Mouse (Mus musculus): Measurements from ENCODE around the gene Srp54b. TPM values are rescaled to one million over a fixed set of nuclear protein-coding genes. Genes with fewer than 3 reads are reported as not detected.
"Not testable (repeated sequence)": the region's sequence is repeated elsewhere in the genome, so short reads cannot be mapped to it uniquely, and the experiment has no call there.

Gene Srp54b
- total RNA-seq (2012; rRNA removed), result 14.4 and 14.7 TPM in 2 replicates

- H3K36me3 ChIP-seq (ENCODE audit: control insufficient read depth, insufficient read depth, low read length, poor library complexity, severe bottlenecking); H3K4me3 ChIP-seq (ENCODE audit: insufficient read depth in 1 of 2, low read depth in 1 of 2, low read length in 2 of 2, poor library complexity in 1 of 2, severe bottlenecking in 1 of 2); H3K9ac ChIP-seq (ENCODE audit: insufficient read depth, low read depth, low read length, poor library complexity, severe bottlenecking); H3K27ac ChIP-seq (ENCODE audit: insufficient read depth, low read depth, low read length, poor library complexity, severe bottlenecking); H3K9me3 ChIP-seq (ENCODE audit: control insufficient read depth, insufficient read depth, low read depth, low read length); in situ Hi-C loops (cut with MboI; ENCODE audit: low sequenced_read_pairs in 2 of 2, unreplicated experiment in 2 of 2); H3K4me1 ChIP-seq (ENCODE audit: control insufficient read depth in 2 of 2, insufficient read depth in 2 of 2, low read length in 2 of 2, poor library complexity in 1 of 2); DNase-seq (ENCODE audit: low read depth, low spot score): not testable (repeated sequence)
Measured at GRCm38 (mm10) chr12:55154559-55155448, at the start of gene Srp54b. Gene Srp54b (plus strand): TSS chr12:55155104.

- DNase-seq (ENCODE audit: low read depth, low spot score); H3K4me3 ChIP-seq (ENCODE audit: insufficient read depth in 1 of 2, low read depth in 1 of 2, low read length in 2 of 2, poor library complexity in 1 of 2, severe bottlenecking in 1 of 2); H3K36me3 ChIP-seq (ENCODE audit: control insufficient read depth, insufficient read depth, low read length, poor library complexity, severe bottlenecking); H3K9ac ChIP-seq (ENCODE audit: insufficient read depth, low read depth, low read length, poor library complexity, severe bottlenecking); H3K4me1 ChIP-seq (ENCODE audit: control insufficient read depth in 2 of 2, insufficient read depth in 2 of 2, low read length in 2 of 2, poor library complexity in 1 of 2); H3K9me3 ChIP-seq (ENCODE audit: control insufficient read depth, insufficient read depth, low read depth, low read length); H3K27ac ChIP-seq (ENCODE audit: insufficient read depth, low read depth, low read length, poor library complexity, severe bottlenecking); in situ Hi-C loops (cut with MboI; ENCODE audit: low sequenced_read_pairs in 2 of 2, unreplicated experiment in 2 of 2): not testable (repeated sequence)
Measured at GRCm38 (mm10) chr12:55112616-55113015, 42.3 kb upstream of the Srp54b start.

DNA sequence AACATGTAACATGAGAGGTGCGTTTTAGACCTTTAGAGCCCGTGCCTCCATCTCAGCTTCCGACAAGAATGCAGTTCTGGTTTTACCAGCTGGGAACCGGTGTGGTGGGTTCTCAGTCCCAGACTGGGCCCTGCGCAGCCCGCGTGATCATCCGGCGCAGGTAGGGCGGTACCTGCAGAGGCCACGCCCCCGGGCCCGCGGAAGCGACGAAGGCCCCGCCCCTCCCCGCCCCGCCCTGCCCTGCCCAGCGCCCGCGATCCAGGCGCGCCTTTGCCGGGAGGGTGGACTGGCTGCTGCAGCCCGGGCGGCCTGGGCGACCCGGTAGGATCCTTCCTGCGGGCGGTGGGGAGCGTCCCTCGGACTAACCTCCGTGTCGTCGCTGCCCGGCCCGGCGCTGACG lies 30.7 kb upstream of the Srp54b start, which contains the start of gene Fam177a:
Gene Fam177a, plus strand, starts transcription at position 228 of the 400 bp plus-strand sequence.
- H3K36me3 ChIP-seq (ENCODE audit: control insufficient read depth, insufficient read depth, low read length, poor library complexity, severe bottlenecking); in situ Hi-C loops (cut with MboI; ENCODE audit: low sequenced_read_pairs in 2 of 2, unreplicated experiment in 2 of 2); H3K9ac ChIP-seq (ENCODE audit: insufficient read depth, low read depth, low read length, poor library complexity, severe bottlenecking); DNase-seq (ENCODE audit: low read depth, low spot score); H3K27ac ChIP-seq (ENCODE audit: insufficient read depth, low read depth, low read length, poor library complexity, severe bottlenecking); H3K9me3 ChIP-seq (ENCODE audit: control insufficient read depth, insufficient read depth, low read depth, low read length); H3K4me1 ChIP-seq (ENCODE audit: control insufficient read depth in 2 of 2, insufficient read depth in 2 of 2, low read length in 2 of 2, poor library complexity in 1 of 2); H3K4me3 ChIP-seq (ENCODE audit: insufficient read depth in 1 of 2, low read depth in 1 of 2, low read length in 2 of 2, poor library complexity in 1 of 2, severe bottlenecking in 1 of 2): not testable (repeated sequence)

DNA sequence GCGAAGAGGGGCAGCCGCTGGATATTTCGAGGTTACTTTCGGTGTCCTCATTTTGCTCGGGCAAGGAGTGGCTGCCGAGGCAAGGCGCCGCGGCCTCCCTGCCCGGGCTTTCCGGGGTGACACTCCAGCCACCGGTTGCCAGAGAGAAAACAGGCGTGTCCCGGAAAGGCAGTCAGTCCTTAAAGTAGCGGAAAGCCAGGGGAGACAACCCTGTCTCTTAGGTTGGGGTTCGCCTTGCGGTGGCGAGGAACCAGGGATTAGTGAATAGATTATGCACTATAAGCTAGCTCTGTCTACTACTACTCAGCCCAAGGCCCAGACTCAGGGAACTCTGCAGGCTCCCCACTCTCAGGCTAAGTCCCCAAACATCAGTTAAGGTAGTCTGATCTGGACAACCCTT lies 30.2 kb upstream of the Srp54b start:
- H3K9ac ChIP-seq (ENCODE audit: insufficient read depth, low read depth, low read length, poor library complexity, severe bottlenecking); DNase-seq (ENCODE audit: low read depth, low spot score); H3K36me3 ChIP-seq (ENCODE audit: control insufficient read depth, insufficient read depth, low read length, poor library complexity, severe bottlenecking); in situ Hi-C loops (cut with MboI; ENCODE audit: low sequenced_read_pairs in 2 of 2, unreplicated experiment in 2 of 2); H3K4me3 ChIP-seq (ENCODE audit: insufficient read depth in 1 of 2, low read depth in 1 of 2, low read length in 2 of 2, poor library complexity in 1 of 2, severe bottlenecking in 1 of 2); H3K9me3 ChIP-seq (ENCODE audit: control insufficient read depth, insufficient read depth, low read depth, low read length); H3K4me1 ChIP-seq (ENCODE audit: control insufficient read depth in 2 of 2, insufficient read depth in 2 of 2, low read length in 2 of 2, poor library complexity in 1 of 2); H3K27ac ChIP-seq (ENCODE audit: insufficient read depth, low read depth, low read length, poor library complexity, severe bottlenecking): not testable (repeated sequence)

DNA sequence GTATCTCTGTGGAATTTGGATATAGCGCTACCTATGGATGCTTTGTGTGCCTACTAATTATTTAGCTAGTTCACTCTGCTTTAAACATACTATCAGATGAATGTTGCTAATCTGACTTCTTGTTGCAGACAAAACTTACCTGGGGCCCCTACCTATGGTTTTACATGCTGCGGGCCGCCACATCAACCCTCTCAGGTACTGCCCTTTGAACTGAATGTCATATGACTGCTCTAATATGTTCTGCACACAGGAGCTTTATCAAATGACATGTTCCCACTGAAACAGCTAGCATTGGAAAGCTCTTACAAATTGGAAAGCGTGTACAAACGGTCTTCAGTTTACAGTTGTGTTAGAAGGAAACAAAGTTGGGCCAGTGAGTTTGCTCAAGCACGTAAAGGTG lies 19.4 kb upstream of the Srp54b start:
- H3K27ac ChIP-seq (ENCODE audit: insufficient read depth, low read depth, low read length, poor library complexity, severe bottlenecking); DNase-seq (ENCODE audit: low read depth, low spot score); H3K9ac ChIP-seq (ENCODE audit: insufficient read depth, low read depth, low read length, poor library complexity, severe bottlenecking); H3K4me1 ChIP-seq (ENCODE audit: control insufficient read depth in 2 of 2, insufficient read depth in 2 of 2, low read length in 2 of 2, poor library complexity in 1 of 2); H3K9me3 ChIP-seq (ENCODE audit: control insufficient read depth, insufficient read depth, low read depth, low read length); H3K4me3 ChIP-seq (ENCODE audit: insufficient read depth in 1 of 2, low read depth in 1 of 2, low read length in 2 of 2, poor library complexity in 1 of 2, severe bottlenecking in 1 of 2); H3K36me3 ChIP-seq (ENCODE audit: control insufficient read depth, insufficient read depth, low read length, poor library complexity, severe bottlenecking); in situ Hi-C loops (cut with MboI; ENCODE audit: low sequenced_read_pairs in 2 of 2, unreplicated experiment in 2 of 2): not testable (repeated sequence)

DNA sequence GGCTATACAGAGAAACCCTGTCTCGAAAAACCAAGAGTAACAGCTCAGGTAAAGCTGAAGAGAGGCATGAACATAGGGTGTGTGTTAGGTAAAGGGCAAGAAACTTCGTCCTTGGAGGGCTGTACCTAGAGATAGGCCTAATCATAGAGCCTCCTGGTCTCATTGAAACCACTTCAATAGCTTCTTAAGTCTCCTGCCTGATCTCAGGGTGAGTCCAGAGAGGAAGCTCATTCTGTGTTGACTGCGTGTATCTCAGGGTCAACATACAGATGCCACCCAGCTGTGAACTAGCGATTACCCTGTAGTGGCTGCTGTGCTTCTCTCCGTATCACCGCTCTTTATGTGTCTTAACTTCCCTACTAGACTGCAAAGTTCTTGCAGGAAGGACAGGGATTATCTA lies 17.0 kb upstream of the Srp54b start:
- H3K36me3 ChIP-seq (ENCODE audit: control insufficient read depth, insufficient read depth, low read length, poor library complexity, severe bottlenecking); H3K9me3 ChIP-seq (ENCODE audit: control insufficient read depth, insufficient read depth, low read depth, low read length); H3K4me1 ChIP-seq (ENCODE audit: control insufficient read depth in 2 of 2, insufficient read depth in 2 of 2, low read length in 2 of 2, poor library complexity in 1 of 2); in situ Hi-C loops (cut with MboI; ENCODE audit: low sequenced_read_pairs in 2 of 2, unreplicated experiment in 2 of 2); DNase-seq (ENCODE audit: low read depth, low spot score); H3K27ac ChIP-seq (ENCODE audit: insufficient read depth, low read depth, low read length, poor library complexity, severe bottlenecking); H3K4me3 ChIP-seq (ENCODE audit: insufficient read depth in 1 of 2, low read depth in 1 of 2, low read length in 2 of 2, poor library complexity in 1 of 2, severe bottlenecking in 1 of 2); H3K9ac ChIP-seq (ENCODE audit: insufficient read depth, low read depth, low read length, poor library complexity, severe bottlenecking): not testable (repeated sequence)

- H3K4me1 ChIP-seq (ENCODE audit: control insufficient read depth in 2 of 2, insufficient read depth in 2 of 2, low read length in 2 of 2, poor library complexity in 1 of 2); H3K9ac ChIP-seq (ENCODE audit: insufficient read depth, low read depth, low read length, poor library complexity, severe bottlenecking); H3K27ac ChIP-seq (ENCODE audit: insufficient read depth, low read depth, low read length, poor library complexity, severe bottlenecking); in situ Hi-C loops (cut with MboI; ENCODE audit: low sequenced_read_pairs in 2 of 2, unreplicated experiment in 2 of 2); H3K4me3 ChIP-seq (ENCODE audit: insufficient read depth in 1 of 2, low read depth in 1 of 2, low read length in 2 of 2, poor library complexity in 1 of 2, severe bottlenecking in 1 of 2); H3K9me3 ChIP-seq (ENCODE audit: control insufficient read depth, insufficient read depth, low read depth, low read length); DNase-seq (ENCODE audit: low read depth, low spot score); H3K36me3 ChIP-seq (ENCODE audit: control insufficient read depth, insufficient read depth, low read length, poor library complexity, severe bottlenecking): not testable (repeated sequence)
Measured at GRCm38 (mm10) chr12:55155449-55155783, 512 bp downstream of the Srp54b start.

GRCm38 (mm10) chr12:55167034-55167557 lies 12.2 kb downstream of the Srp54b start:
- H3K9ac ChIP-seq (ENCODE audit: insufficient read depth, low read depth, low read length, poor library complexity, severe bottlenecking); in situ Hi-C loops (cut with MboI; ENCODE audit: low sequenced_read_pairs in 2 of 2, unreplicated experiment in 2 of 2); H3K9me3 ChIP-seq (ENCODE audit: control insufficient read depth, insufficient read depth, low read depth, low read length); H3K27ac ChIP-seq (ENCODE audit: insufficient read depth, low read depth, low read length, poor library complexity, severe bottlenecking); H3K36me3 ChIP-seq (ENCODE audit: control insufficient read depth, insufficient read depth, low read length, poor library complexity, severe bottlenecking); H3K4me1 ChIP-seq (ENCODE audit: control insufficient read depth in 2 of 2, insufficient read depth in 2 of 2, low read length in 2 of 2, poor library complexity in 1 of 2); H3K4me3 ChIP-seq (ENCODE audit: insufficient read depth in 1 of 2, low read depth in 1 of 2, low read length in 2 of 2, poor library complexity in 1 of 2, severe bottlenecking in 1 of 2); DNase-seq (ENCODE audit: low read depth, low spot score): not testable (repeated sequence)
